In genomic region chr9:32101488-32101887, GRCm38 (mm10) we compare ENCODE assay signal across 27 mouse cellular contexts. TPM values are rescaled to one million over a fixed set of nuclear protein-coding genes. Genes with fewer than 3 reads are reported as not detected.
DNase-seq lines count a peak whose midpoint lies in the region; ATAC-seq and TF ChIP-seq lines count a peak whose summit lies in the region.
"Had no signal": no experiment of that assay in that cellular context is flagged by ENCODE, and none has a peak within 500 bp of the region (broad histone marks: within the 10 kb centered on the region; RNA-seq: fewer than 3 reads in every experiment).

No protein-coding gene starts in this region.

- ATAC-seq in stomach, embryonic 15.5 days (ENCODE audit: insufficient read depth, low FRiP score, low read depth): peak; percentile 79
- no peak for ATAC-seq in stomach, postnatal 0 days (ENCODE audit: low FRiP score, low TSS enrichment)
- peak; percentile 82 for ATAC-seq in liver, embryonic 12.5 days
- peak; percentile 74 for ATAC-seq in liver, postnatal 0 days
- ATAC-seq: forebrain, embryonic 14.5 days; midbrain, embryonic 13.5 days; Patski had no signal

- no peak for DNase-seq in stomach, postnatal 0 days (ENCODE audit: low spot score)
- DNase-seq in liver, postnatal 0 days: no peak
- DNase-seq in kidney, postnatal 25 days: no peak
- DNase-seq in cerebellum, adult 2 months: no peak
- DNase-seq in gastrocnemius, postnatal 10 days: no peak
- DNase-seq: adrenal gland, postnatal 10 days; cerebellum, adult 11 months; cerebellum, postnatal 10 days; gastrocnemius, postnatal 25 days; heart, adult 18-20 months; kidney, adult 18-20 months; kidney, postnatal 36 days; left cerebral cortex, postnatal 4 days; retina, postnatal 1 day; right cerebral cortex, postnatal 14 days; thymus, postnatal 14 days had no signal

- 78% methylated on average over 2 of the region's 2 CpGs for WGBS in stomach, embryonic 15.5 days
- WGBS in stomach, postnatal 0 days: 93% methylated on average over 2 of the region's 2 CpGs
- WGBS in liver, embryonic 12.5 days (ENCODE audit: insufficient replicate concordance): 35% methylated on average over 2 of the region's 2 CpGs
- 58% methylated on average over 2 of the region's 2 CpGs for WGBS in liver, postnatal 0 days (ENCODE audit: insufficient replicate concordance)
- 87% methylated on average over 2 of the region's 2 CpGs for WGBS in cerebellum, adult 2 months

- TF ChIP-seq EP300 in stomach, postnatal 0 days (optimal IDR thresholded peaks at IDR 0.05): no peak
- TF ChIP-seq EP300 in liver, postnatal 0 days (IDR thresholded peaks at IDR 0.05; ENCODE audit: low read depth): peak; percentile 69

- H3K36me3 ChIP-seq in stomach, embryonic 15.5 days: no peaks in the 10 kb centered on the region
- no peaks in the 10 kb centered on the region for H3K36me3 ChIP-seq in stomach, postnatal 0 days (ENCODE audit: control insufficient read depth, insufficient read depth, low read length)
- no peaks in the 10 kb centered on the region for H3K36me3 ChIP-seq in liver, embryonic 12.5 days
- H3K36me3 ChIP-seq in liver, postnatal 0 days (replicated peaks; ENCODE audit: insufficient read depth, low read length): no peaks in the 10 kb centered on the region
- H3K36me3 ChIP-seq: kidney, embryonic 15.5 days; limb, embryonic 15.5 days; lung, embryonic 15.5 days; midbrain, embryonic 13.5 days had no signal

- TF ChIP-seq CTCF in stomach, postnatal 0 days (IDR thresholded peaks at IDR 0.05; ENCODE audit: low read depth): no peak
- TF ChIP-seq CTCF in liver, postnatal 0 days (IDR thresholded peaks at IDR 0.05; ENCODE audit: low read depth): no peak
- no peak for TF ChIP-seq CTCF in cerebellum, adult 2 months (IDR thresholded peaks at IDR 0.05; ENCODE audit: borderline replicate concordance, insufficient read depth, low read depth, low read length)

- no peak for TF ChIP-seq POLR2A in cerebellum, adult 2 months (IDR thresholded peaks at IDR 0.05; ENCODE audit: borderline replicate concordance, insufficient read depth, low read length)

- no peaks in the 10 kb centered on the region for H3K27me3 ChIP-seq in stomach, embryonic 15.5 days (replicated peaks)
- H3K27me3 ChIP-seq in stomach, postnatal 0 days (ENCODE audit: control insufficient read depth, insufficient read depth, low read length): no peaks in the 10 kb centered on the region
- H3K27me3 ChIP-seq in liver, embryonic 12.5 days (replicated peaks): no peaks in the 10 kb centered on the region
- H3K27me3 ChIP-seq in liver, postnatal 0 days (ENCODE audit: insufficient read depth, low read length): no peaks in the 10 kb centered on the region
- H3K27me3 ChIP-seq in cerebellum, adult 2 months (ENCODE audit: control insufficient read depth, insufficient read depth, low read length): no peaks in the 10 kb centered on the region
- H3K27me3 ChIP-seq: kidney, embryonic 15.5 days; limb, embryonic 15.5 days; lung, embryonic 15.5 days; midbrain, embryonic 13.5 days; Patski had no signal

- H3K4me1 ChIP-seq in stomach, embryonic 15.5 days: 0 out of 2 replicates have a peak, but pooled peaks cover 4% of the 10 kb centered on the region
- 0 out of 2 replicates have a peak, but pooled peaks cover 2% of the 10 kb centered on the region for H3K4me1 ChIP-seq in stomach, postnatal 0 days (replicated peaks; ENCODE audit: control insufficient read depth, insufficient read depth)
- peaks cover 61% of the 10 kb centered on the region for H3K4me1 ChIP-seq in liver, embryonic 12.5 days
- peaks cover 3% of the 10 kb centered on the region; the same call in 1 of the 2 replicates for H3K4me1 ChIP-seq in liver, postnatal 0 days (ENCODE audit: insufficient read depth)
- no peaks in the 10 kb centered on the region for H3K4me1 ChIP-seq in cerebellum, adult 2 months (ENCODE audit: control insufficient read depth, insufficient read depth, low read length)

- H3K9ac ChIP-seq in stomach, embryonic 15.5 days: no peak overlapping the region
- no peak overlapping the region for H3K9ac ChIP-seq in stomach, postnatal 0 days (ENCODE audit: low read length)
- H3K9ac ChIP-seq in liver, embryonic 12.5 days: no peak overlapping the region
- H3K9ac ChIP-seq in liver, postnatal 0 days (replicated peaks): no peak overlapping the region
- H3K9ac ChIP-seq: hindbrain, embryonic 14.5 days; kidney, embryonic 15.5 days; limb, embryonic 15.5 days; lung, embryonic 15.5 days; midbrain, embryonic 13.5 days had no signal

- no peak overlapping the region for H3K4me3 ChIP-seq in stomach, embryonic 15.5 days (replicated peaks)
- no peak overlapping the region for H3K4me3 ChIP-seq in stomach, postnatal 0 days (ENCODE audit: low read depth, low read length)
- no peak overlapping the region for H3K4me3 ChIP-seq in liver, embryonic 12.5 days
- no peak overlapping the region for H3K4me3 ChIP-seq in liver, postnatal 0 days (ENCODE audit: low read depth, low read length)
- no peak overlapping the region for H3K4me3 ChIP-seq in cerebellum, adult 2 months (replicated peaks; ENCODE audit: insufficient read depth, low read depth, low read length)
- H3K4me3 ChIP-seq: kidney, embryonic 15.5 days; layer of hippocampus, adult 2 months; limb, embryonic 15.5 days; lung, embryonic 15.5 days; midbrain, embryonic 13.5 days had no signal

- no peak overlapping the region for H3K27ac ChIP-seq in stomach, embryonic 15.5 days
- no peak overlapping the region for H3K27ac ChIP-seq in stomach, postnatal 0 days (replicated peaks)
- peak overlapping the region; percentile 65; the same call in 1 of the 2 replicates for H3K27ac ChIP-seq in liver, embryonic 12.5 days
- H3K27ac ChIP-seq in liver, postnatal 0 days (ENCODE audit: low read depth): 0 out of 2 replicates have a peak overlapping the region, but pooled peaks have one; percentile 26
- no peak overlapping the region for H3K27ac ChIP-seq in cerebellum, adult 2 months (ENCODE audit: insufficient read depth, low read length)
- H3K27ac ChIP-seq: hindbrain, embryonic 14.5 days; kidney, embryonic 15.5 days; layer of hippocampus, adult 2 months; limb, embryonic 15.5 days; lung, embryonic 15.5 days; midbrain, embryonic 13.5 days had no signal

- no peak overlapping the region for H3K4me2 ChIP-seq in stomach, embryonic 15.5 days
- no peak overlapping the region for H3K4me2 ChIP-seq in stomach, postnatal 0 days (replicated peaks; ENCODE audit: low read depth)
- H3K4me2 ChIP-seq in liver, embryonic 12.5 days: no peak overlapping the region
- no peak overlapping the region for H3K4me2 ChIP-seq in liver, postnatal 0 days (ENCODE audit: low read depth, low read length)
- H3K4me2 ChIP-seq: heart, embryonic 11.5 days; hindbrain, embryonic 14.5 days; kidney, embryonic 15.5 days; limb, embryonic 15.5 days; lung, embryonic 15.5 days; midbrain, embryonic 13.5 days had no signal

- H3K9me3 ChIP-seq in stomach, embryonic 15.5 days: no peaks in the 10 kb centered on the region
- no peaks in the 10 kb centered on the region for H3K9me3 ChIP-seq in stomach, postnatal 0 days (ENCODE audit: control insufficient read depth, low read length)
- no peaks in the 10 kb centered on the region for H3K9me3 ChIP-seq in liver, embryonic 12.5 days (replicated peaks)
- H3K9me3 ChIP-seq in liver, postnatal 0 days (ENCODE audit: low read length): no peaks in the 10 kb centered on the region
- H3K9me3 ChIP-seq: kidney, embryonic 15.5 days; limb, embryonic 15.5 days; lung, embryonic 15.5 days; midbrain, embryonic 13.5 days had no signal

RNA-seq across cellular contexts. Expression of gene Arhgap32, which starts 14.4 kb away (rescaled TPM):
- polyA plus RNA-seq in stomach, embryonic 15.5 days (2015; fragmentation: Nextera tagmentation; extraction: Ambion mirVana): 11.7 and 12.9 TPM in 2 replicates
- 8.8 and 11.4 TPM in 2 replicates for polyA plus RNA-seq in stomach, postnatal 0 days (2015; fragmentation: Nextera tagmentation; extraction: Ambion mirVana)
- polyA plus RNA-seq in liver, embryonic 12.5 days (2016; fragmentation: Nextera tagmentation; extraction: Ambion mirVana): 0.56 and 0.80 TPM in 2 replicates
- 0.25 and 0.63 TPM in 2 replicates for polyA plus RNA-seq in liver, postnatal 0 days (2015; fragmentation: Nextera tagmentation; extraction: Ambion mirVana)
- 21.0 and 21.5 TPM in 2 replicates for polyA plus RNA-seq in cerebellum, adult 2 months (2012; rRNA removed)
- total RNA-seq in gastrocnemius, postnatal 10 days (2021): 10 to 100 TPM; 23.4 to 29.5 TPM

Comparison
In these comparisons a context has a peak if more than half of its experiments do, and no peak if none do; other contexts are left out.
1. H3K27ac ChIP-seq: peak in liver, embryonic 12.5 days (single experiment) and liver, postnatal 0 days (single experiment); none in stomach, embryonic 15.5 days (single experiment), stomach, postnatal 0 days (single experiment) and cerebellum, adult 2 months (single experiment).